Mouse (Mus musculus) E14TG2a.4 (cell line): ENCODE data around the gene Prr5.

Source experiments
- CTCF ChIP-seq: conservative IDR thresholded peaks from 2 replicates; pipeline ENCODE4 v1.5.1; 2014; ENCODE audit warnings: low read length
- POU5F1 ChIP-seq: IDR thresholded peaks from 2 replicates; pipeline ENCODE4 v1.6.1; 2014; ENCODE audit warnings: low read length, borderline replicate concordance

GRCm38 (mm10) chr15:84731676-84732424 lies 62.4 kb downstream of the Prr5 start:
- TF ChIP-seq CTCF (no peak), POU5F1 (no peak)
